Mouse (Mus musculus): ENCODE measurements around the gene Flt3.

Flt3 gene

DNA sequence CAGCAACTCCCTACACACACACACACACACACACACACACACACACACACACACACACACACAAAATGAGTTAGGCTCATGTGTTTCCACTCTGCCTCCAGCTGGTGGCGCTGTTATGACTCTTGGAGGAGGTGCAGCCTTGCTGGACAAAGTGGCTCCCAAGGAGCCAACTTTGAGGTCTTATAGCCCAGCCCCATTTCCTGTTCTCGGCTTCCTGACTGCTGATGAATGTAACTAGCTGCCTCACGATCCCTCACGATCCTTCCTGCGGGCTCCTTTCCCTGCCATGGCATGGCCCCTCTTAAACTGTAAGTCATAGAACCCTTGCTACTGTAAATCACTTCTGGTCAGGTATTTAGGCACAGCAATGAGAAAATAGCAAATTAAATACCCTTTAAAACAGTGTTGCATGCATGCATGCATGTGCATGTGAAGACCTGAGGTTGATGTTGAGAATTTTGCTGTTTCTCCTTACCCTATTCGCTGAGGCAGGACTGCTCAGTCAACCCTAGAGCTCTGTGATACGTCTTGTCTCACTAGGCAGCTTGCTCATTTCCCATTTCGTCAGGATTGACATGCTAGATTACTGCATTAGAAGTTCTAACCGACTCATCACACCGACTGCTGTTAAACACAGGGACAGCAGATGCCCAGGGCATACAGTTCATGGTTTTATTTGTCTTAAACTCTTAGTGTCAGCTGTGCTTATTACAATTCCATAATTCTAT is 18.3 kb upstream of the Flt3 start:
- in situ Hi-C loops (cut with MboI; ENCODE audit: unreplicated experiment in 2 of 2) = loop anchor here (5.0 to 25.0 kb wide), 6 partner anchors 124 to 824 kb away; no protein-coding TSS in a partner anchor

DNA sequence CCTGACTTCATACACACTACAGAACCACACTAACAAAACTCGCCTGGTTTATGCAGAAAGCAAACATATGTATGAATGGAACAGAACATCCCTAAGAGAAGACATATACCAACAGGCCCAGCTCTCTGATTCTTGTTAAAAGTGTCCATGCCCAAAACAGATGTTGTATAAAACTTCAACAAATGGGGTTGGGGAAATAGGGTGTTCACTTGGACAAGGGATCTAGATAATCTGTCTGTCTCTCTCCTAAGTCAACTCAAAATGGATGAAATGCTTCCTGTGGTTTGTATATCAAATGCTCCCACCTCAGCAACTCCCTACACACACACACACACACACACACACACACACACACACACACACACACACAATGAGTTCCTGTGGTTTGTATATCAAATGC is 17.7 kb upstream of the Flt3 start:
- in situ Hi-C loops (cut with MboI; ENCODE audit: unreplicated experiment in 2 of 2) = loop anchor here (5.0 to 25.0 kb wide), 6 partner anchors 124 to 824 kb away; no protein-coding TSS in a partner anchor

DNA sequence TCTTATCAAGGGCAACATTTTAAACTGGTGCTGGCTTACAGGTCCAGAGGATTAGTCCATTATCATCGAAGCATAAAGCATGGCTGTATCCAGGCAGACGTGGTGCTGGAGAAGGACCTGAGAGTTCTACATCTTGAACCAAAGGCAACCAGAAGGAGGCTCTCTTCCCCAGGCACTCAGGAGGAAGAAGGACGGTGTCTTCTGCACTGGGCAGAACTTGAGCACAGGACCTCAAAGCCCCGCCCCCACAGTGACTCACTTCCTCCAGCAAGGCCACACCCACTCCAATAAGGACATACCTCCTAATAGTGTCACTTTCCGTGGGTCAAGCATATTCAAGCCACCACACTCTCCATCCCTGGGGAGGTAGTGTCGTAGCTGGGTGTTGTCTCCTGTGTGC is 10.3 kb upstream of the Flt3 start:
- in situ Hi-C loops (cut with MboI; ENCODE audit: unreplicated experiment in 2 of 2) = loop anchor here (10.0 to 25.0 kb wide), 2 partner anchors 324 to 827 kb away; no protein-coding TSS in a partner anchor

DNA sequence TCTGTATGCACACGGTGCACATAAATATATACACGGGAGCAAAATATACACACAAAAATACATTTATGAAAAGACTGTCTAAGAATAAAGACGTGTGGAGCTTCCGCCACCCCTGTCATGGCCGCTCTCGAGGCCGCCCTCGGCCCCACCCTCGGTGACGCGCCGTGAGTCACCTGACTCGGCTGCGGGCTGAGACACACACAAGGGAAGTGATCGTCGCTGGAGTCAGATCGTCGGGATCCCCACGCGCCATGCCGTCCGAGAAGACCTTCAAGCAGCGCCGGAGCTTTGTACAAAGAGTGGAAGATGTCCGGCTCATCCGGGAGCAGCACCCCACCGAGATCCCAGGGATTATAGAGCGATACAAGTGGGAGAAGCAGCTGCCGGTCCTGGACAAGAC is 8.4 kb upstream of the Flt3 start:
- in situ Hi-C loops (cut with MboI; ENCODE audit: unreplicated experiment in 2 of 2) = loop anchor here in 1 of 2 experiments (25.0 kb wide), 1 partner anchor 829 kb away; no protein-coding TSS in a partner anchor

DNA sequence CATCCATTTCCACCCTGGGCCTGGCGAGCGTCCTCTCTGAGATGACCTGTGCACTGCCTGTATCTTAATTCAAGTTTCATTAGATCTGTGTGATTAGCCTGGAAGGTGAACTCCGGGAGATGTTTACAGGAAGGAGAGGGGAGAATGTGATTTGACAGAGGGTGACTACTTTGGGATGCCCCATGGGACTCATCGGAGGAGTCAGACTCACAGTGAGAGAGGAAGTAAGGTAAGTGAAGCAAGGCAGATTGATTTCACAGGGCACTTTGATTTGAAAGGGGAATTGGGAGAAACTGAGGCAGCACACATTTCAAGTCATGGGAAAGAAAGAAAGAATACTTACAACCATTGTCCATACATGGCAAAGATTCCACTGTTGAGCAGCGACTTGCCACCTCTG is 5.8 kb upstream of the Flt3 start:
- in situ Hi-C loops (cut with MboI; ENCODE audit: unreplicated experiment in 2 of 2) = loop anchor here in 1 of 2 experiments (25.0 kb wide), 1 partner anchor 831 kb away; no protein-coding TSS in a partner anchor

DNA sequence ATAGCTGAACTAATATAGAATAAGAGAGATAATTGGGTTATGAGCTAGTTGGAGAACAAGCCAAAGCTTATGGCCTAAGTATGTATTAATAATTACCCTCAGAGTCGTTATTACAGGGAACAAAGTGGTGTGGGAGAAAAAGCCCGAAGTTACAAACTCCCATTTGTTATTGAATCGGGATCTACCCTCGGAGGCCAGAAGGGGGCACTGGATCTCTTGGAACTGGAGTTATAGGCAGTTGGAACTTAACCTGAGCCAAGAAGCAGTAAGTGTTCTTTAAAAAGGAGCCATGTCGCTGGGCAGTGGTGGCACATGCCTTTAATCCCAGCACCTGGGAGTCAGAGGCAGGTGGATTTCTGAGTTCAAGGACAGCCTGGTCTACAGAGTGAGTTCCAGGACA is 2.2 kb upstream of the Flt3 start:
- in situ Hi-C loops (cut with MboI; ENCODE audit: unreplicated experiment in 2 of 2) = loop anchor here (5.0 to 25.0 kb wide), 3 partner anchors 35 to 835 kb away; no protein-coding TSS in a partner anchor

DNA sequence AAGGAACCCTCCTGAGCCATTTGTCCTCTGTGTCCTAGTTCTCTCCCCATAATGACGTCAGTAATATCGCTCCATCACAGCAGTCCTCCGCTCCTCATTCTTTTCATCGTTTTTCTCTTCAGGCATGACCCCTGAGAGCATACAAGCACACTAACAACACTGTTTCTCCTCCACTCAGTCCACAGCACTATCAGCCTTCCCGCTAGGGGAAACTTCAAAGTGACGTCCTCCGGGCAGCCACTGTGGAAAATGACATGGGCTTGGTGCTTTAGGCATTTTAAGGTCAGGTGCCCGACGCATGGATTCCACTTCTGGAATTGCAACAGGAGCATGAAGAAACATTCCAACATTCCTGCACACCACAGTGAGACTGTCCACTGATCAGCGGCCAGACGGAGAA is 735 bp upstream of the Flt3 start:
- in situ Hi-C loops (cut with MboI; ENCODE audit: unreplicated experiment in 2 of 2) = loop anchor here (5.0 to 25.0 kb wide), 3 partner anchors 34 to 836 kb away; no protein-coding TSS in a partner anchor

DNA sequence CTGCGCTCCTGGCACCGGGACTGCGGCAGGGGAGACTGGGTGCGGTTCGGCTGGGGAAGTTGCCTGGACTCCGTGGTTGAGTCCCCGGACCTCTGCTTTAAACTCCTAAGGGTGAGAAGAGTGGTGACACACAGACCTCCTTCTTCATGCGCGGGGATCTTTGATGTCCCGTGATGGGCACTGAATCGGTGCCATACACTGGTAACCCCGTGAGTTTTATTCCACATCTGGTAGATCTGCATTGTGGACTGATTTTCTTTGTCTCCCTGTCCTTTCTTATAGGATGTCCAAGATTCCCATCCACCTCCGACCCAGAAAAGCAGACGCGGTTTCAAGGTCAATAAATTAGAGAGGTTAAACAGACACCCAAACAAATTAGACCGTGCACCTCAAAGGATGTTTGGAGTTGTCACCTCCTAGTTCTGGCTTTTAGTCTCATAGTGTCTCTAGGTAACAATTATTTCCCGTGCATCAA is 253 bp upstream of the Flt3 start:
- in situ Hi-C loops (cut with MboI; ENCODE audit: unreplicated experiment in 2 of 2) = loop anchor here (5.0 to 25.0 kb wide), 3 partner anchors 33 to 837 kb away; no protein-coding TSS in a partner anchor

DNA sequence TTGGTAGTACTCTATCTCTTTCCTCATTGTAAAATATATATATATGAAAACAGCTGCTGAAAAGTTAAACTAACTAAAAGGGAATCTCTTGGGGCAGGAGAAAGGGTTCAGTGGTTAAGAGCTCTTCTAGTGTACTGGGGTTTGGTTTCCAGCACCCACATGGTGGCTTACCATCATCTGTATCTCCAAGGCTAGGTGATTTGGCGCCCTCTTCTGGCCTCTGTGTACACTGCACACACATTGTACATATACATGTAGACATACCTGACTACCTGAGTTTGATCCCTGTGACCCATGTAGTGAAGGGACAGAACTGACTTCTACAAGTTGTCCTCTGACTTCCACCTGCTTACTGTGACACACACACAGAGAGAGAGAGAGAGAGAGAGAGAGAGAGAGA is 5.2 kb downstream of the Flt3 start:
- in situ Hi-C loops (cut with MboI; ENCODE audit: unreplicated experiment in 2 of 2) = no loop called here

DNA sequence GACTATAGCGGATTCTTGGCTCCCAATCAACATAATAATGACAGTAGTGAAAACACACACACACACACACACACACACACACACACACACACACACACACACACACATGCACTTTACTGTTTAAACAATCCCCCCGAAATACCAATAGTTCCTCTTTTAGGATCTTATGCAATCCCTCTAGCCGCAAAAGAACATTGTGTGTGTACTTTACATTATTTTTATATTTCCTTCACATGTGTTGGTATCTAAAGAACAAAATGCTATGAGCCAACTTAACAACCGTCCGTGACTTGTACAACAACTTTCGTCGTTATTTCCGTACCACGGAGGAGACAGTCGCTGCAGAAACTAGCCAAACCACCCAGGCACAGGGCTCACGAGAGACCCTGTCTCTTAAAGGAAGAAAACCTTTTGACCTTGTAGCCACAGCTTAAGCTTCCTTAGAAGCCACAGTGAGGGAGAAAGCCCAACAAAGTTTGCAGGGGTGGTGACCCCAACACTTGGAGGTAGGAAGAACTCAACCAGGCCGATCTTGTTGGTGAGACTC is 7.5 kb downstream of the Flt3 start:
- in situ Hi-C loops (cut with MboI; ENCODE audit: unreplicated experiment in 2 of 2) = no loop called here

DNA sequence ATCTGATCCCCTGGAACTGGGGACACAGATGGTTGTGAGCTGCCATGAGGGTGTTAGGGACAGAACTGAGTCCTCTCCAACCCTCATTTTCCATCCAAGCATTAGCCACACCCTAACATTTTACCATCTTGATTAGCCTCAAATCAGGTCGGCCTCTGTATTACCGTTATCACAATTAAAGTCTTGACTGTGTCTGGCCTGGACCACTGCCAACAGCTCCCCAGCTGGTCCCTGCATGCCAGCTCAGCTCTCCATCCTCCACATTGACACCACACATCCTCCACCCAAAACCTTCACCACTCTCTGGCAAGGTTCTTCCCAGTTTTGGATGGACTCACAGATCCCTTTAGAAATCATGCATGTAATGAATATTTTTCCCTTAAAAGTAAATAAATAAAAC is 9.5 kb downstream of the Flt3 start:
- in situ Hi-C loops (cut with MboI; ENCODE audit: unreplicated experiment in 2 of 2) = no loop called here

DNA sequence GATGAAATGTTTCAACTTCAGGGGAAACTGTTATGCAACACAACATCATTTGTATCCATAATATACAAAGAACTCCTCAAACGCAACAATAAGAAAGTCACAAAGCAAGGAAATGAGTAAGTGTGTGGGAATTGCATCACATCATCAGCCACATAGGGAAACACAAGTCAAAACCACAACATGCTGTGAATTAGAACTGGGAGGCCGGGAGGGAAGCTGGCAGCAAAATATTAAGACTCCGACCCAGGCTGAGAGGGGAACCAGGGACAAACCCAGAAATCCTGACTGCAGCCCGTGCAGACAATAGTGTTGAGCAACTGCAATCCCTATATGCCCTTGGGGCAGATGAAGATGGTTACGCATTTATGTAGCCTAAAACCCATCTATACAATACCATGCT is 11.2 kb downstream of the Flt3 start:
- in situ Hi-C loops (cut with MboI; ENCODE audit: unreplicated experiment in 2 of 2) = no loop called here

DNA sequence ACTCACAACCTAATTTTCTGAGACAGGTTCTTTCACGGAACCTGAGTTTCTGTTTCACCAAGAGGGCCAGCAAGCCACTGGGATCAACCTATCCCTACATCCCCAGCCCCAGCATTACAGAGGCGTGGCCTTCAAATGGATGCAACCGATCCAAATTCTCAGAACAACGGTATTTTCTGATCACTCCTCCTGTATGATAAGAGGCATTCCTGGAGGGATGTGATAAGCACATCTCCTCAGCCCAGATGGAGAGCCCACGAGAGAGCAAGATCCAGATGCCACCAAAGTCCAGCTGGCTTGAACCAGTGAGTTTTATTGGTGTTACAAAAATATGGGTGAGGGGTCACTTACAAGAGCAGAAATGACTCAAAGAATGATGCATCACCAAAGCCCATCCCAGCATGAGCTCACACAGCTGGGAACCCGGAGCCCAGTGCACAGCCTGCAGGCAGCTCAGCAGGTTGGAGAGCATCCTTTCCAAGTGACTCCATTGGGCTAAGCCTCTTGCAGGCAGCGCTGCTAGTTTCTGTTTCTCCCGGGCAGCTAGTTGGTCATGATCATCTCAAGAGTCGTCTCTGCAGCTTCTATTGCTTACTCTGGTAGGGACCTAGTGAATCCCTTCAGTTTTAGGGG is 11.8 kb downstream of the Flt3 start:
- in situ Hi-C loops (cut with MboI; ENCODE audit: unreplicated experiment in 2 of 2) = no loop called here

DNA sequence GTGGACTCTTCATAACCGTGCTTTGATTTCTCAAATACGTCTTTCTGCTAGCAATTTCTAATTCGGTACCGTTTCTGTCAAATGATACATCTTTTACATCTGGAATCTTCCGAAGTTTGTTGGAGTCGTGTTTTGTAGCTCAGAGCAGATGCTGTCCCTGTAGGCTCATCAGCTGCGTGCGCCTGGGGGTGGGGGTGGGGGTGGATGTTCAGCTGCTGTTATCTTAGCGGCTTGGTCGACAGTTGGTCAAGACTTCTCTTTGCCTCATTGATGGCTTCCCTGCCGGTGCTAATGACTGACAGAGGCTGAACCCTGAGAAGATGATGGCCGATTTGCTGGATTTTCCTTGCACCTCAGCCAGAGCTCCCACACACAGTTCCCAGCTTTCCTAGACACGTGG is 13.4 kb downstream of the Flt3 start:
- in situ Hi-C loops (cut with MboI; ENCODE audit: unreplicated experiment in 2 of 2) = no loop called here

DNA sequence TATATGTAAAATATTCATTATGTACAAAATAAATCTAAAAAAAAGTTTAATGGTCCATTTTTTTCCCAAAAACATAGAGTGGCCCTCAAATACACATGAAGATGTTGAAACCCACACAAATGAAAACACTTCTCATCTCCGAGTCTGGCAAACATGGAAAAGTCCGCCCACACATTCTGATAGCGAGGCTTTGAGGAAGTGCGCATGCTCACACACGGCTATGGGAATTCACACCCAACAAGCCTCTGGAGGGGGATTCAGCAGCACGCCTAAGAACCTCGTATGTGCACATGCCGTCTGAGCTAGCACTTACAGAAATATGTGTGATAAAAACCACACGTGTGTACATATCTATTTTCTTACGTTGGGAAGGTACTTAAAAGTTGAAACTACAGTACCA is 18.9 kb downstream of the Flt3 start:
- in situ Hi-C loops (cut with MboI; ENCODE audit: unreplicated experiment in 2 of 2) = no loop called here

DNA sequence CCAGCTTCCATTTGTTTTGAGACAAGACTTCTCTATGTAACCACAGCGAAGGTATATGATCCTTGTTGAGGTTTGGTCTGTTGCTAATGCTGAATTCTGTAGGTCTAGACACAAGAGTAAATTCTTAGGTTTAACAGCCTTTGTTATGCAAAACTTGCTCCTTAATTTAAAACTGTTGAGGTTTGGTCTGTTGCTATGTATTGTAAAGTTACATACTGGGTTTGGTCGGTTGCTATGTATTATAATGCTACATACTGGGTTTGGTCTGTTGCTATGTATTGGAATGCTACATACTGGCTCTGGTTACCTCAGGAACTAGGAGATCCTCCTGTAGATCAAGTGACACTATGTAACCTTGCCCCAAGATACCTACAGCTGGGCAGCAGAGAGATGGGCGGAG is 20.8 kb downstream of the Flt3 start:
- in situ Hi-C loops (cut with MboI; ENCODE audit: unreplicated experiment in 2 of 2) = no loop called here

DNA sequence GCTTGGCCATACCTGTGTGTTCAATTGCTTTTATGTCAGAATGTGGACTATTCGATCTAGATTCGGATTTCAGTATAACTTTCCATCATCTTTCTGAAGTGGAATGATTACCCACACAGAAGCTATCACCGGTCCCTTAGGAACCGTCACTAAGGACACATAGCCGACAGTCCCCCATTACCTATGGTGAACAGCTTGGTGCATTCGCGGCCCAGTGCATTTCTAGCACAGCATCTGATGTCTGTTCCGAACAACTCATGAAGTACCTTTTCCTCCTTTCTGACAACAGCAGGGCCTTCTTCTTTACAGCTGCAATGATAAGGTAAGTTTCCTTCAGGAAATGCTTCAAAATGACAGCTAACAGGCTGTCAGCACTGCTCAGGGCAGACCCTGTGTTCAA is 30.0 kb downstream of the Flt3 start:
- in situ Hi-C loops (cut with MboI; ENCODE audit: unreplicated experiment in 2 of 2) = no loop called here

DNA sequence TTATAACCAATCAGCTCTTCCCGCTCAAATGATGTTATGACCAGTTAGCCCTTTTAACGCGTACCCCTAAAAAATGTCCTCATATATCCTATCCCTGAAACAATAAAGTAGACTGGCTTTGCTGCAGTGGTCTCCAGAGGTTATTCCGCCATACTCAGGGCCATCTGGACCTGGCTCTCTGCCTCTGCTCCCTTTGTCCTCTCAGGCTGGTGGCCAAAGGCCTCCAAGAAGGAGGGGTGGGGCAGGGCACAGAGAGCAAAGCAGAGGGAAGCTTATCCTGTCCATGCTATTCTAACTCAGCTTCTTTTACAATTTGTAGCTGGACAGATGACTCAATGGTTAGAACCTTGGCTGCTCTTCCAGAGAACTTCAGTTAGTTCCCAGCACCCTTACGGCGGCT is 32.1 kb downstream of the Flt3 start:
- in situ Hi-C loops (cut with MboI; ENCODE audit: unreplicated experiment in 2 of 2) = loop anchor here (5.0 kb wide), 2 partner anchors 34 to 36 kb away; partner anchors contain the start of gene Flt3 (in 1 of the 2)

DNA sequence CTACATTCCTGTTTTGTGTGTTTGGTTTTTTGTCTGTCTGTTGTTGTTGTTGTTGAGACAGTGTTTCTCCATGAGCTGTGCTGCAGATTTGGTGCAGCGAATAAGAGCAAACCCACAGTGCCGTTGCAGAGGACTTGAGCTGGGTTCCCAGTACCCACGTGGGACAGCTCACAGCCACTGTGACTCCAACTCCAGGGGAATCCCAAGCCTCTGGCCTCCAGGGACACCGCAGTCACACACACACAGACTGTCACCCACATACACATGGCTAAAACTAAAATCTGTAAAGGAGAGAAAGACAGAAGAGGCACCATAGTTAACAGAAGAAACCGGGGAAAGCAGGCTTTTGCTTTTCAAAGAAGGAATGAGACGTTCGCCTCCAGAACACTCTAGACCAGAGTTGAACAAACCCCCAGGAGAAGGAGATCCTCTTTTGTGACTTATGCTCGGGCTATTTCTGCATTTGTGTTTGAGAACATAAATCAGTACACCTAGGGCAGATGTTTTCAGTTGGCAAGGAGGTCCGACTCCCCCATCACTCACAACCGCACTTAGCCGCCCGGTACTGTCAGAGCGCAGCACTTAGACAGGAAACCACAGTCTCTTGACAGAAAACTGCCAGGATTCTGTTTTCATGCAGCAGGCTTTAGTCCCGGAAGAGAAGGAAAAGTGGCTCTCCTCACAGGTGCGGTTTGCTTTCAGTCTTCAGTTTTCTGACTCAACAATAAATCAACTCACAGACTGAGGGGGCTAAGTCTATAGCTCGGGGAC is 34.1 kb downstream of the Flt3 start:
- in situ Hi-C loops (cut with MboI; ENCODE audit: unreplicated experiment in 2 of 2) = loop anchor here (5.0 kb wide), 2 partner anchors 34 to 36 kb away; partner anchors contain the start of gene Flt3 (in 1 of the 2)

DNA sequence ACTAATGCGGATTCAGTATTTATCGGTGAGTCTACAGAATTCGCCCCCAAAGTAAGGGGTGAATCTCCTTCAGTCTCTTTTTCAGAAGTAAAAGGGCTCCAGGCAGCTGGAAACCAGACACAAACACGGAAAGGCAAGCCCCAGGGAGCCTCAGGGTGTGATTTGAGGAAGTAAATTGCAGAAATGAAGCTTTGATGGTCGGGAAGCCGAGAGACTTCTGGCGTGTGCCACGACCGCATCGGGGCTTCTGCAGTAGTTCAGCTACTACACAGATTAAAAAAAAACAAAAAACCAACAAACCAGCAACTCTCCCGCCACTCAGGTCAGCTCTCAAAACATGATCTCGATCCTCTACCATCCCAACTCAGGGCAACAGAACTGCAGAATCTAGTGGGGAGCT is 37.2 kb downstream of the Flt3 start:
- in situ Hi-C loops (cut with MboI; ENCODE audit: unreplicated experiment in 2 of 2) = loop anchor here in 1 of 2 experiments (5.0 kb wide), 1 partner anchor 36 kb away; no protein-coding TSS in a partner anchor
